Mouse (Mus musculus) intestine, postnatal 0 days (tissue): ENCODE measurements around the gene Mutyh. TPM values are rescaled to one million over a fixed set of nuclear protein-coding genes. Genes with fewer than 3 reads are reported as not detected.

Experiments
- ATAC-seq: fragments of 200-750 bp; cut with Nextera tagmentation; 2 replicates; pipeline ENCODE4 v1.8.0; 2017; ENCODE audit warnings: mild to moderate bottlenecking, moderate TSS enrichment, moderate library complexity
- H3K27ac ChIP-seq: fragments of 300-500 bp; sonication (generic); 2 replicates; pipeline ENCODE4 v1.5.1; 2014; ENCODE audit warnings: mild to moderate bottlenecking, low read depth, low read length, moderate library complexity
- H3K27me3 ChIP-seq: fragments of 300-500 bp; sonication (generic); replicated peaks from 2 replicates; pipeline ENCODE4 v1.6.1; 2014; ENCODE audit warnings: low read length, mixed read lengths; ENCODE audit not compliant: control insufficient read depth, insufficient read depth
- H3K36me3 ChIP-seq: fragments of 300-500 bp; sonication (generic); 2 replicates; pipeline ENCODE4 v1.6.1; 2014; ENCODE audit warnings: mild to moderate bottlenecking, moderate library complexity; ENCODE audit not compliant: control insufficient read depth, insufficient read depth
- H3K4me1 ChIP-seq: fragments of 300-500 bp; sonication (generic); replicated peaks from 2 replicates; pipeline ENCODE4 v1.6.1; 2014; ENCODE audit warnings: antibody characterized with exemption, low read length, mixed read lengths; ENCODE audit not compliant: control insufficient read depth, insufficient read depth
- H3K4me2 ChIP-seq: fragments of 300-500 bp; sonication (generic); replicated peaks from 2 replicates; pipeline ENCODE4 v1.6.1; 2014; ENCODE audit warnings: low read depth, mild to moderate bottlenecking, moderate library complexity
- H3K4me3 ChIP-seq: fragments of 300-500 bp; sonication (generic); 2 replicates; pipeline ENCODE4 v1.5.1; 2014; ENCODE audit warnings: low read depth, low read length
- H3K9ac ChIP-seq: fragments of 300-500 bp; sonication (generic); 2 replicates; pipeline ENCODE4 v1.6.1; 2014; ENCODE audit warnings: mild to moderate bottlenecking, low read depth, low read length
- H3K9me3 ChIP-seq: fragments of 300-500 bp; sonication (generic); 2 replicates; pipeline ENCODE4 v1.6.1; 2016; ENCODE audit warnings: mixed run types; ENCODE audit not compliant: control insufficient read depth
- CTCF ChIP-seq: sonication (generic); IDR thresholded peaks from 2 replicates; pipeline ENCODE4 v1.5.1; 2016; ENCODE audit warnings: low read depth, mild to moderate bottlenecking, control low read depth, antibody characterized with exemption, moderate library complexity
- WGBS: fragments of 180-500 bp; shearing (Covaris S2); extraction: QIAGEN DNeasy Blood & Tissue Kit; methylation state at CpG from one replicate; pipeline ENCODE4 v1.1.7; 2014; 5-methylcytosine and 5-hydroxymethylcytosine counted together
- polyA plus RNA-seq: library from polyadenylated mRNA; unstranded; fragments of >200 nt; fragmentation: Nextera tagmentation; extraction: Ambion mirVana; gene quantifications from 2 replicates; pipeline ENCODE4 v1.2.1, GENCODE M21; 2015

Mutyh gene
- 2.6 and 2.9 TPM in 2 replicates for polyA plus RNA-seq

DNA sequence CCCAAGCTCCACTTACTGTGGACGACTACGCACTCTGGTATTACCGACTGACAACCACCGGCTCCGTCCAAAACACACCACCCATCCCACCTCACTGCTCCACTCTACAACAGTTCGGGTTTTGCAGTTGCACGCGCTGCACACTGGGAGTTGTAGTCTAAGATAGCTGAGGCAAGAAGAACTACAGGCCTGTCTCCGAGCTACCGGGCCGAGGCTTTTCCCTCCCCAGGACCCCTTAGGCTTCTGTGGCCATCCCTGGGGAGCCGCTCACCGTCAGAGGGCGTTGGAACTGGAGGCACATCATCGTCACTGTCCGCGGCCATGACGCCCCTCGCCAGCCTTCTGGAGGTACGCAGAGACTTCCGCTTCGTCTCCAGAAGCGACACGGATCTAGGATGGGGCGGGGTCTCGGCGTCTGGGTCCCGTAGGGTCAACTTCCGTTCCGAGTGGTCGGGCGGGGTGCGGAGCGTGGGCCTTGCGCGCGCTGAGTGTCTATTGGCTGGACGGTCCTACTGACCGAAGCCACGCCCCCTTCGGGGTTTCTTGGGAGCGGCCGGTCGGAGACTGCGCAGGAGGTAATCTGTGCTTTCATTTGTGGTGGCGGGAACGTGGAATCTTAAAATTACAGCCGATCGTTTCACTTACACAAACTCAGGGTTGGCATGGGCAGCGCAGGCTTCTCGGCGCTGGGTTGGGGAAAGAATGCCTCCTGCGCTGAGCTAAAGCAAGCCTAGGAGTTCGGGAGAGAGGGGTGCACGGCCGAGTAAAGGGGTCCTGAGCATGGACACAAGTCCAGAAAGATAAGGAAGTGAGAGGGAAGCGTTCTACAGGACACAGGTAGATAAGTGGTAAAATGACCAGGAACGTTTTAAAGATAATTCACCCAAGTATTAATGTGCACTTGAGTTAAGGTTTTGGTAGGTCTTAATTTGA, at the start of gene Mutyh, which contains the start of gene Toe1:
Mutyh (plus strand) TSS at position 527 of the 933 bp plus-strand sequence.
Toe1 (minus strand) TSS at position 444 of the 933 bp plus-strand sequence.
- no peaks in the 10 kb centered on the region for H3K27me3 ChIP-seq
- peak; percentile 98 for ATAC-seq
- H3K4me3 ChIP-seq, result peak within 1 kb of the TSS; percentile 71
- peak; percentile 28; the same call in 1 of the 2 replicates for TF ChIP-seq CTCF
- H3K4me1 ChIP-seq, result 0 out of 2 replicates have a peak, but pooled peaks cover 6% of the 10 kb centered on the region
- under 1% methylated on average over 58 of the region's 58 CpGs for WGBS
- H3K9ac ChIP-seq, result peak within 1 kb of the TSS; percentile 70
- peak within 1 kb of the TSS; percentile 80 for H3K27ac ChIP-seq
- peaks cover 29% of the 10 kb centered on the region for H3K36me3 ChIP-seq
- peak within 1 kb of the TSS; percentile 69 for H3K4me2 ChIP-seq
- H3K9me3 ChIP-seq, result no peaks in the 10 kb centered on the region

- 0 out of 2 replicates have a peak, but pooled peaks have one; percentile 65 for ATAC-seq
- Histone ChIP-seq H3K9me3 (no peaks in the 10 kb centered on the region), H3K4me1 (no peaks in the 10 kb centered on the region), H3K27me3 (no peaks in the 10 kb centered on the region), H3K36me3 (no peaks in the 10 kb centered on the region), H3K9ac (no peak overlapping the region), H3K4me2 (no peak overlapping the region), H3K27ac (no peak overlapping the region), H3K4me3 (no peak overlapping the region)
- no peak for TF ChIP-seq CTCF
- WGBS, result 63% methylated on average over 2 of the region's 2 CpGs
Measured at GRCm38 (mm10) chr4:116761914-116762313, 45.6 kb upstream of the Mutyh start.

- no peak overlapping the region for H3K4me3 ChIP-seq
Measured at GRCm38 (mm10) chr4:116764001-116764400, 43.5 kb upstream of the Mutyh start.

GRCm38 (mm10) chr4:116768510-116768909, 39.0 kb upstream of the Mutyh start:
- 72% methylated on average over 5 of the region's 5 CpGs for WGBS
- no peak for ATAC-seq
- Histone ChIP-seq H3K9ac (no peak overlapping the region), H3K27me3 (no peaks in the 10 kb centered on the region), H3K36me3 (no peaks in the 10 kb centered on the region), H3K4me3 (no peak overlapping the region), H3K4me2 (no peak overlapping the region), H3K27ac (no peak overlapping the region), H3K9me3 (no peaks in the 10 kb centered on the region), H3K4me1 (no peaks in the 10 kb centered on the region)
- no peak for TF ChIP-seq CTCF

More at GRCm38 (mm10) chr4:116764001-116764400, 43.5 kb upstream of the Mutyh start:
- Histone ChIP-seq H3K4me2 (no peak overlapping the region), H3K27me3 (no peaks in the 10 kb centered on the region), H3K9me3 (no peaks in the 10 kb centered on the region), H3K27ac (no peak overlapping the region), H3K4me1 (no peaks in the 10 kb centered on the region), H3K9ac (no peak overlapping the region), H3K36me3 (no peaks in the 10 kb centered on the region)
- TF ChIP-seq CTCF, result no peak
- 87% methylated on average over 5 of the region's 5 CpGs for WGBS
- ATAC-seq, result no peak

DNA sequence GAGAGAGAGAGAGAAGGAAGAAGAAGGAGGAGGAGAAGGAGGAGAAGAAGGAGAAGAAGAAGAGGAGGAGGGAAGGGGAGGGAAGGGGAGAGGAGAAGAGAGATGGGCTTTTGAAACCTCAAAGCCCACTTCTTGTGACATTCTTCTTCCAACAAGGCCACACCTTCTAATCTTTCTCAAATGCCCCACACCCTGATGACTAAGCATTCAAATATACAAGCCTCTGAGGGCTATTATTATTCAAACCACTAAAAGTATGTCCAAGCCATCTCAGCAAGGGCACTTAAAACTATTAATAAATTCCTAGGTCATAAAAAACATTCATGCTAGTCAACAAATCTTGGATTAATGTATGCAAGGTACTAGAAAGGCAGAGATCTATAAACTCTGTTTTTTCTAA, 38.5 kb upstream of the Mutyh start:
- Histone ChIP-seq H3K4me1 (no peaks in the 10 kb centered on the region), H3K36me3 (no peaks in the 10 kb centered on the region)
- no peak for TF ChIP-seq CTCF

DNA sequence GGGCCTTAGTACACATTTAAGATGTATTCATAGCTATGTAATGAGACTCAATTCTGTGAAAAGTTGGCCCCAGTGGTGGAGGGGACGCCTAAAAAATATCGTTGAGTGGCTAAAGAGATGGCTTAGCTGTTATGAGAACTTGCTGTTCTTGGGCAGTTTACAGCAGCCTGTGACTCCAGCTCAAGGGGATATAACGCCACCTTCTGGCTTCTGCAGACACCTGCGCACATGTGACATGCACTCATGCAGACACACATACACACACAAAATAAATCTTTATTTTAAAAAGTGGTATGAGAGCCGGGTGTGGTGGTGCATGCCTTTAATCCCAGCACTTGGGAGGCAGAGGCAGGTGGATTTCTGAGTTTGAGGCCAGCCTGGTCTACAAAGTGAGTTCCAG, 31.1 kb upstream of the Mutyh start:
- ATAC-seq, result no peak
- WGBS, result 91% methylated on average over 5 of the region's 5 CpGs
- Histone ChIP-seq H3K4me3 (no peak overlapping the region), H3K36me3 (no peaks in the 10 kb centered on the region), H3K9ac (no peak overlapping the region), H3K27ac (no peak overlapping the region), H3K27me3 (no peaks in the 10 kb centered on the region), H3K9me3 (no peaks in the 10 kb centered on the region), H3K4me2 (no peak overlapping the region), H3K4me1 (no peaks in the 10 kb centered on the region)
- peak; percentile 43 for TF ChIP-seq CTCF

More for the DNA sequence above, 38.5 kb upstream of the Mutyh start:
- no peak for ATAC-seq
- Histone ChIP-seq H3K9ac (no peak overlapping the region), H3K27me3 (no peaks in the 10 kb centered on the region), H3K4me2 (no peak overlapping the region), H3K9me3 (no peaks in the 10 kb centered on the region), H3K4me3 (no peak overlapping the region), H3K27ac (no peak overlapping the region)
